Mouse (Mus musculus) heart, postnatal 36 days (tissue): ENCODE measurements around the gene Sdhc. TPM values are rescaled to one million over a fixed set of nuclear protein-coding genes. Genes with fewer than 3 reads are reported as not detected.

ENCODE experiments used
- DNase-seq, 2 experiments: peaks; one replicate each; pipeline ENCODE4 v3.0.0; 2021 to 2022
- intact Hi-C: fragments of 180-260 bp; cut with DNase I; formaldehyde crosslinking; loops from one replicate; pipeline ENCODE4 v1.15.1; 2025
- total RNA-seq, 2 experiments: library from RNA; stranded (reverse); gene quantifications; 2 replicates each; pipeline ENCODE4 v1.2.3; 2021

Sdhc gene
- 1,000 to 10,000 TPM; 1,165 to 1,188 TPM for total RNA-seq

- peak; percentile 96 to 97 for DNase-seq
- intact Hi-C loops, result loop anchor here (2.0 kb wide), 1 partner anchor 31 kb away; no protein-coding TSS in a partner anchor
Measured at GRCm38 (mm10) chr1:171149974-171150760, at the start of gene Sdhc, which contains the start of gene Mpz. Gene Sdhc, minus strand, starts transcription at chr1:171150603. Gene Mpz, plus strand, starts transcription at chr1:171150711.

- DNase-seq, result no peak
- intact Hi-C loops, result no loop called here
Measured at GRCm38 (mm10) chr1:171199532-171199931, 49.1 kb upstream of the Sdhc start.

- intact Hi-C loops, result loop anchor here (2.0 kb wide), 2 partner anchors 25 to 31 kb away; no protein-coding TSS in a partner anchor
- DNase-seq, result peak; percentile 69 to 78
Measured at GRCm38 (mm10) chr1:171195887-171196397, 45.5 kb upstream of the Sdhc start, which contains the start of gene Pcp4l1. Gene Pcp4l1, minus strand, starts transcription at chr1:171196268.

- intact Hi-C loops, result loop anchor here (2.0 kb wide), 2 partner anchors 26 to 30 kb away; no protein-coding TSS in a partner anchor
- no peak for DNase-seq
Measured at GRCm38 (mm10) chr1:171195046-171195822, 44.8 kb upstream of the Sdhc start.

- intact Hi-C loops, result loop anchor here (2.0 kb wide), 2 partner anchors 27 to 29 kb away; no protein-coding TSS in a partner anchor
- DNase-seq, result no peak
Measured at GRCm38 (mm10) chr1:171193911-171194830, 43.8 kb upstream of the Sdhc start.

GRCm38 (mm10) chr1:171193093-171193840 lies 42.9 kb upstream of the Sdhc start:
- peak in 1 of 2 experiments; percentile 40 for DNase-seq
- intact Hi-C loops, result no loop called here

GRCm38 (mm10) chr1:171192283-171192682 lies 41.9 kb upstream of the Sdhc start:
- DNase-seq, result no peak
- intact Hi-C loops, result no loop called here

- intact Hi-C loops, result no loop called here
- DNase-seq, result no peak
Measured at GRCm38 (mm10) chr1:171190832-171191231, 40.4 kb upstream of the Sdhc start.

- DNase-seq, result peak in 1 of 2 experiments; percentile 33
- intact Hi-C loops, result no loop called here
Measured at GRCm38 (mm10) chr1:171189476-171190114, 39.2 kb upstream of the Sdhc start.

- DNase-seq, result no peak
- intact Hi-C loops, result no loop called here
Measured at GRCm38 (mm10) chr1:171189046-171189445, 38.6 kb upstream of the Sdhc start.

- intact Hi-C loops, result no loop called here
- no peak for DNase-seq
Measured at GRCm38 (mm10) chr1:171187851-171188700, 37.7 kb upstream of the Sdhc start.

- intact Hi-C loops, result no loop called here
- no peak for DNase-seq
Measured at GRCm38 (mm10) chr1:171185655-171186054, 35.3 kb upstream of the Sdhc start.

GRCm38 (mm10) chr1:171184314-171184713 lies 33.9 kb upstream of the Sdhc start:
- intact Hi-C loops, result no loop called here
- DNase-seq, result peak; percentile 46 to 56

GRCm38 (mm10) chr1:171183620-171184019 lies 33.2 kb upstream of the Sdhc start:
- intact Hi-C loops, result no loop called here
- DNase-seq, result peak; percentile 51 to 65

- DNase-seq, result no peak
- intact Hi-C loops, result no loop called here
Measured at GRCm38 (mm10) chr1:171183025-171183424, 32.6 kb upstream of the Sdhc start.

GRCm38 (mm10) chr1:171179487-171180171 lies 29.2 kb upstream of the Sdhc start:
- intact Hi-C loops, result no loop called here
- no peak for DNase-seq

- no peak for DNase-seq
- intact Hi-C loops, result loop anchor here (5.0 kb wide), 1 partner anchor 330 kb away; the partner anchor contains the start of gene Alyref2
Measured at GRCm38 (mm10) chr1:171172779-171173178, 22.4 kb upstream of the Sdhc start.
